Mouse (Mus musculus): ENCODE measurements around the gene Zdhhc6. TPM values are rescaled to one million over a fixed set of nuclear protein-coding genes. Genes with fewer than 3 reads are reported as not detected.

Zdhhc6 gene
- polyA plus RNA-seq, 1 experiment from 2014 or later = 106 TPM

DNA sequence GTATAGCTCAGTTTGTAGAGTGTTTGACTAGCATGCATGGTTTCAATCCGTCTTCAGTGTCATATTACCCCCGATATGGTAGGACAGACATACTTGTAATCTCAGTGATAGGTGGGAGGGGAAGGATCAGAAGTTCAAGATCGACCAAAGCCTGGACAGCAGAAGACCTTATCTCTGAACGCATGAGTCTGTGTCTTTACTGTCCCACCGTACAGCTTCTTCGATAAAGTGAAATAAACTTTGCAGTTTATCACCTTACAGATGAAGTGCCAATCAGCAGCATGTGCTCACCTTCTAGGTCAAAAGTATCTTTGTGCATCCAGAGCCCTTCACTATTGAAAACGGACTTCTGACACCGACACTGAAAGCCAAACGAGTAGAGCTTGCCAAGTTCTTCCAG is 20.8 kb downstream of the Zdhhc6 start:
- no peak for ATAC-seq (ENCODE audit: insufficient read depth)
- no peak overlapping the region for H3K4me3 ChIP-seq (ENCODE audit: low read depth, low read length)
- peaks cover 59% of the 10 kb centered on the region for H3K36me3 ChIP-seq (ENCODE audit: insufficient read depth)
- DNase-seq = no peak
- 76% methylated on average over 9 of the region's 9 CpGs for WGBS
- no peak overlapping the region for H3K4me2 ChIP-seq
- TF ChIP-seq CTCF (IDR thresholded peaks at IDR 0.05; ENCODE audit: low read depth) = no peak
- H3K27me3 ChIP-seq (ENCODE audit: insufficient read depth, low read length) = no peaks in the 10 kb centered on the region
- no peaks in the 10 kb centered on the region for H3K4me1 ChIP-seq (ENCODE audit: insufficient read depth)
- H3K9me3 ChIP-seq (ENCODE audit: low read depth, low read length) = no peaks in the 10 kb centered on the region
- no peak overlapping the region for H3K9ac ChIP-seq
- H3K27ac ChIP-seq (ENCODE audit: low read depth) = no peak overlapping the region

GRCm38 (mm10) chr19:55293175-55293574 is 22.7 kb downstream of the Zdhhc6 start:
- H3K36me3 ChIP-seq (ENCODE audit: insufficient read depth) = peaks cover 59% of the 10 kb centered on the region
- DNase-seq = no peak
- no peak for ATAC-seq (ENCODE audit: insufficient read depth)
- H3K9ac ChIP-seq = no peak overlapping the region
- no peaks in the 10 kb centered on the region for H3K9me3 ChIP-seq (ENCODE audit: low read depth, low read length)
- no peak overlapping the region for H3K4me2 ChIP-seq
- TF ChIP-seq CTCF (IDR thresholded peaks at IDR 0.05; ENCODE audit: low read depth) = no peak
- H3K4me1 ChIP-seq (ENCODE audit: insufficient read depth) = no peaks in the 10 kb centered on the region
- no peak overlapping the region for H3K27ac ChIP-seq (ENCODE audit: low read depth)
- no peak overlapping the region for H3K4me3 ChIP-seq (ENCODE audit: low read depth, low read length)
- no peaks in the 10 kb centered on the region for H3K27me3 ChIP-seq (ENCODE audit: insufficient read depth, low read length)
- WGBS = 29% methylated on average over 4 of the region's 4 CpGs

DNA sequence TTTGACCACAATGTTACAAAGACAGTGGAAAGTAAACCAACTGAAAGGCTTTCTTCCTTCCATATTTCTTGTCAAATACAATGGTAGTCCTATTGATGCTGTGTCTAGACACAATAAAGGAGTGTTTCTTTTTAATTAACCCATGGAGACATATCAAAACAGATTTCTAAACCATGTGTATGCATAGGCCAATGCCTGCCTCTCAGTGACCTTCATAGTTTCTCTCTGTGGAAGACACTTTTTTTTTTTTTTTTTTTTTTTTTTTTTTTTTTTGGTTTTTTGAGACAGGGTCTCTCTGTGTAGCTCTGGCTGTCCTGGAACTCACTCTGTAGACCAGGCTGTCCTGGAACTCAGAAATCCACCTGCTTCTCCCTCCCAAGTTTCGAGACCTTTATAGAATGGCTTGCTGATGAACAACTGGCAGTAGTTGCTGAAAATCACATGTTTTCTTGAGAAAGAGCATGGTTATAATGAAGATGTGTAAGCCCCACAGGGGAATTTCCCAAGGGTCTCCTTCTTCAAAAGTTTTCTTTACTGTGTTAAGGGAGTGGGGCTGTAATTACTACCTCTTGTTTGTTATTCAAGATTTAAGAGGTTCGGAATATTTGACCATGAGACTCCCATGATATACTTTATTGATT is 23.5 kb downstream of the Zdhhc6 start:
- H3K9me3 ChIP-seq (ENCODE audit: low read depth, low read length) = no peaks in the 10 kb centered on the region
- no peak overlapping the region for H3K4me3 ChIP-seq (ENCODE audit: low read depth, low read length)
- H3K9ac ChIP-seq = no peak overlapping the region
- peaks cover 58% of the 10 kb centered on the region for H3K36me3 ChIP-seq (ENCODE audit: insufficient read depth)
- no peaks in the 10 kb centered on the region for H3K4me1 ChIP-seq (ENCODE audit: insufficient read depth)
- WGBS = 89% methylated on average over 2 of the region's 2 CpGs
- H3K4me2 ChIP-seq = no peak overlapping the region
- no peaks in the 10 kb centered on the region for H3K27me3 ChIP-seq (ENCODE audit: insufficient read depth, low read length)
- ATAC-seq (ENCODE audit: insufficient read depth) = no peak
- no peak for DNase-seq
- no peak overlapping the region for H3K27ac ChIP-seq (ENCODE audit: low read depth)
- no peak for TF ChIP-seq CTCF (IDR thresholded peaks at IDR 0.05; ENCODE audit: low read depth)

- Histone ChIP-seq H3K36me3 (ENCODE audit: insufficient read depth) (peaks cover 46% of the 10 kb centered on the region), H3K4me2 (no peak overlapping the region), H3K4me1 (ENCODE audit: insufficient read depth) (no peaks in the 10 kb centered on the region), H3K27me3 (ENCODE audit: insufficient read depth, low read length) (no peaks in the 10 kb centered on the region), H3K4me3 (ENCODE audit: low read depth, low read length) (no peak overlapping the region), H3K9ac (no peak overlapping the region), H3K27ac (ENCODE audit: low read depth) (no peak overlapping the region), H3K9me3 (ENCODE audit: low read depth, low read length) (no peaks in the 10 kb centered on the region)
- DNase-seq (no peak), ATAC-seq (ENCODE audit: insufficient read depth) (no peak)
- no peak for TF ChIP-seq CTCF (IDR thresholded peaks at IDR 0.05; ENCODE audit: low read depth)
- WGBS = 84% methylated on average over 2 of the region's 2 CpGs
Observed at GRCm38 (mm10) chr19:55290621-55291270, 25.1 kb downstream of the Zdhhc6 start.

GRCm38 (mm10) chr19:55288974-55289373 is 26.9 kb downstream of the Zdhhc6 start:
- Histone ChIP-seq H3K4me3 (ENCODE audit: low read depth, low read length) (no peak overlapping the region), H3K4me1 (ENCODE audit: insufficient read depth) (no peaks in the 10 kb centered on the region), H3K36me3 (ENCODE audit: insufficient read depth) (peaks cover 46% of the 10 kb centered on the region), H3K27me3 (ENCODE audit: insufficient read depth, low read length) (no peaks in the 10 kb centered on the region), H3K4me2 (no peak overlapping the region), H3K9me3 (ENCODE audit: low read depth, low read length) (no peaks in the 10 kb centered on the region), H3K27ac (ENCODE audit: low read depth) (no peak overlapping the region), H3K9ac (no peak overlapping the region)
- no peak for DNase-seq
- no peak for TF ChIP-seq CTCF (IDR thresholded peaks at IDR 0.05; ENCODE audit: low read depth)
- ATAC-seq (ENCODE audit: insufficient read depth) = no peak

DNA sequence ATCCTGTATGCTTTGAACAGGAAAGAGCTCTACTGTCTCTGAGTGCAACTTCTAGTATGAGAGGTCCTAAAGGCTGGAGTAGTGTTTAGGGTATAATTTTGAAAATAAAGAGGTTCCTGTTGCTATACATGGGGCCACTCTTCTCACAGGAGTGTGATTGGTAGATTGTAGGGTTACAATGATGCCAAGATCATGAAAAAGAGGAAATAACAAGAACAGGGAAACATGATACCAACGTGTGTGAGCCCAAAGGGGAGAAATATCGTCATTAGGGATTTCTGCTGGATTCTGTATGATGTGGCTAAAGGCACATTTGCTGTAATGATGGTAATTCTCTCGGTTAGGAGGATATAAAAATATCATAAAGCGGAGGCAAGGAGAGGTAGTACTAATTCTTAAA is 29.8 kb downstream of the Zdhhc6 start:
- H3K4me1 ChIP-seq (ENCODE audit: insufficient read depth) = no peaks in the 10 kb centered on the region
- no peaks in the 10 kb centered on the region for H3K9me3 ChIP-seq (ENCODE audit: low read depth, low read length)
- H3K4me3 ChIP-seq (ENCODE audit: low read depth, low read length) = no peak overlapping the region
- no peak overlapping the region for H3K4me2 ChIP-seq
- peaks cover 59% of the 10 kb centered on the region for H3K36me3 ChIP-seq (ENCODE audit: insufficient read depth)
- H3K27me3 ChIP-seq (ENCODE audit: insufficient read depth, low read length) = no peaks in the 10 kb centered on the region
- H3K27ac ChIP-seq (ENCODE audit: low read depth) = no peak overlapping the region
- no peak for TF ChIP-seq CTCF (IDR thresholded peaks at IDR 0.05; ENCODE audit: low read depth)
- ATAC-seq (ENCODE audit: insufficient read depth) (no peak), DNase-seq (no peak)
- WGBS = 87% methylated on average over 4 of the region's 4 CpGs
- no peak overlapping the region for H3K9ac ChIP-seq

DNA sequence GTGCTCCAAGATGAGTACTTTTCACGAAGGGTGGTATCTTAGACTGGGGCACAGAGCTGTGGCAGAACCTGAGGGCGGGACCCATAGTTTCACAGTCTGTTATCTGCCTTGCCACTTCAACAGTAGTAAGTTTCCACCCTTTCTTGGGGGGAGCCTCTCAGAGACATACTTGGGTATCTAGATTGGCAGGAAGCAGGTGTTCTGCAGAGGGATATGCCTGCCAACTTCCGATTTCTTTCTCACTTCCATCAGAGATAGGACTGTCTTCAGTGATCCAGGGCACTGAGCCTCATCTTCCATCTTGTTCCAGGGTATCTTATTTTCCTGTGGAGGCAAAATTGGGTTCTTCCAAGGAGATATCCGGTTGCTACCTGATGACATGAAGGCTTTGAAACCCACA is 31.7 kb downstream of the Zdhhc6 start:
- H3K4me2 ChIP-seq = no peak overlapping the region
- no peaks in the 10 kb centered on the region for H3K27me3 ChIP-seq (ENCODE audit: insufficient read depth, low read length)
- no peak for TF ChIP-seq CTCF (IDR thresholded peaks at IDR 0.05; ENCODE audit: low read depth)
- 85% methylated on average over 4 of the region's 4 CpGs for WGBS
- no peak overlapping the region for H3K4me3 ChIP-seq (ENCODE audit: low read depth, low read length)
- no peaks in the 10 kb centered on the region for H3K9me3 ChIP-seq (ENCODE audit: low read depth, low read length)
- DNase-seq (no peak), ATAC-seq (ENCODE audit: insufficient read depth) (no peak; the same call in 1 of the 2 replicates)
- no peak overlapping the region for H3K9ac ChIP-seq
- peaks cover 55% of the 10 kb centered on the region for H3K36me3 ChIP-seq (ENCODE audit: insufficient read depth)
- no peak overlapping the region for H3K27ac ChIP-seq (ENCODE audit: low read depth)
- H3K4me1 ChIP-seq (ENCODE audit: insufficient read depth) = no peaks in the 10 kb centered on the region

Data from lung, embryonic 14.5 days (tissue).